Mouse (Mus musculus): ENCODE measurements around the gene Elane.

DNA sequence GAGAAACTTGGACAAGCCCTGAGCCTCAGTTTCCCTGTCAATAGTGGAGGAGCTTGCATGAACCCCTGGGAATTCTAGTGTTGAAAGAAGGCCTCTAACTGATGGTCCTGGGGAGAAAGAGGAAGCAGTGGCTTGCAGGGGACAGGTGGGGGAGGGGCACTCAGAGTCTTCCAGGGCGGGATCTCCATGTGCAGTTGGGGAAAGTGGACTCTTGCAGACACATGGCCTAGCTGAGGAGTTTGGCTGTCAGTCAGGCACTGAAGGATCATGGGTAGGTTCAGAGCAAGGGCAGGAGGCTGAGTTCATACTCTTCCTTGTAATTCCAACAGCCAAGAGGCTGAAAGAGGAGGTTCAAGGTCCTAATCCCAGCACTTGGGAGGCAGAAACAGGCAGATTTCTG, 8.9 kb upstream of the Elane start:
- TF ChIP-seq CTCF (conservative IDR thresholded peaks at IDR 0.05; ENCODE audit: insufficient read depth, insufficient read length, low read depth, low read length) (no peak), POLR2A (IDR thresholded peaks at IDR 0.05; ENCODE audit: low read depth, low read length) (no peak)

All from kidney, adult 2 months (tissue).